Mouse (Mus musculus) urinary bladder, postnatal 25 days (tissue): Measurements from ENCODE around the gene Lasp1.
"Not testable (repeated sequence)": the region's sequence is repeated elsewhere in the genome, so short reads cannot be mapped to it uniquely, and the experiment has no call there.

ENCODE experiments used
- DNase-seq: peaks from one replicate; pipeline ENCODE4 v3.0.0; 2022; ENCODE audit warnings: low spot score

Lasp1 gene

DNA sequence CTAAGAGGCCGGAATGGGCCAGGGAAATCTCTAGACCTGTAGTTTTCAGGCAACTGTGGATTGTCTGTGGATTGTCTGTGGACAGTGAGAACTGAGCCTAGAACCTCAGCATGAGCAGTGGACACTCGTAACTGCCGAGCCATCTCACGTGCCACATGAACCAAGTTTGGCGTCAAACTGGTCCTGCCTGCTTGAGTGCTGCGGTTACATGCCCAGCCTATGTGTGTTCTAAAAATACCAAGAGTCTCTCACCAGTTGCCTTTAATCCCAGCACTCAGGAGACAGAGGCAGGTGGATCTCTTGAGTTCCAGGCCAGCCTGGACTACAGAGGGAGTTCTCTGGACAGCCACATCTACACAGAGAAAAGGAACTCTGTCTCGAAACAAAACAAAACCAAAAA, 30.6 kb downstream of the Lasp1 start:
- no peak for DNase-seq

DNA sequence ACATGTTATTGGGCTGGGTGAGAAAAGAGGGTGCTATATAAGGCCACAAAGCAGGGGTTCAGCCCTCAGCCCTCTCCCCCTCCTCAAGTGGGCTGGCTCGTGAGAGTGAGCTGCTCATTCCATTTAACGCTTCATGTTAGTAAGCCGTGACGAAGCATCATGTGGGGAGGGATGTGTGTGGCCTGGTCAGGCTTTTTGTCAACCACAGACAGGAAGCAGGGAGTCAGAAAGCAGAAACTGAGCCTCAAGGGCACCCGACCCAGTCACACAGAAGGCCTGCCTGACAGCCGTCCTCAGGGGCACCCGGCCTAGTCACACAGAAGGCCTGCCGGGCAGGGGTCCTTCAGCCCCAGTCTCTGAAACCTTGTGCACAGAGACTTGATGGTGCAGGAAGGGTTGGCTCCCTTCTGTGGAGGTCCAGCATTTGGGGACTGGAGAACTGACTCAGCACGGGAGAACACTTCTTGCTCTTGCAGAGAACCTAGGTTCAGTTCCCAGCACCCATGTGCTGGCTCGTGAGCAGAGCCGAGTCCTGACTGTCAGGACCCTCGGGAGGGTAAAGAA, 31.2 kb downstream of the Lasp1 start:
- no peak for DNase-seq

DNA sequence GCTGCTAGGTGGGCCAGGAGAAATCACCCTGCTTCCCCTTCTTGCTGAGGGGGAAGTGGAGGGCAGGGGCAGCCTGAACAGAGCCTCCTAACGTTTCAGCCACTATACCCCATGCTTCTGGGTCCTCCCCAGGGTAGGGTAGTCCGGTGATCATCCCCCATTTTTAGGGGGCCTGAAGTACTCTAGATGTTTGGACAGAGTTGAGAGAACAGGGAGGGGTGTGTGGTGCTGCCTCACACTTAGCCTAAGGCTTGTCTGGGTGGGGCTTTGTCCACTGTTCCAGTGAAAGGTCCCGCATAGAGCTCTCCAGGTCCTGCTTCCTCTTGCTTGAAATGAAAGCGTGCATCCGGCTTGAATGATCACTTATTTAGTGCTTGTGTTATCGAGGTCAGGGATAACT, 31.7 kb downstream of the Lasp1 start:
- DNase-seq, result no peak

DNA sequence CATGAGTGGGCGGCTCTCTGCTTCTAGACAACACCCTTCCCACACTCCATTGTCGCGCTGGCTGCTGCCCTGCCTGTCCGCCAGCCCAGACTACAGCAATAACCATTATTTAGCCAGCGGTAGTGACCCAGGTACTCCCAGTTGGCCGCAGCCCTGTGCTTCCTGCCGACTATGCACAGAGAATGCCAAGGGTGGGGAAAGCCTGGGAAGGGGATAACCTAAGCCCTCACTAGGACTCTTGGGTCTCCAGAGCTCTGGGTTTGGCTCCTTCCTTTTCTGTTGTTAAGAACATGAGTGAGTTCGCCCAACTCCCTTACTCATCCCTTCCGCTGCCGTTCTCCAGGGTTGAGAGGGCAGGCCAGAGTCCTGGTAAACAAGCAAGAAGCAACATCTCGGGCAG, 33.2 kb downstream of the Lasp1 start:
- DNase-seq, result no peak

DNA sequence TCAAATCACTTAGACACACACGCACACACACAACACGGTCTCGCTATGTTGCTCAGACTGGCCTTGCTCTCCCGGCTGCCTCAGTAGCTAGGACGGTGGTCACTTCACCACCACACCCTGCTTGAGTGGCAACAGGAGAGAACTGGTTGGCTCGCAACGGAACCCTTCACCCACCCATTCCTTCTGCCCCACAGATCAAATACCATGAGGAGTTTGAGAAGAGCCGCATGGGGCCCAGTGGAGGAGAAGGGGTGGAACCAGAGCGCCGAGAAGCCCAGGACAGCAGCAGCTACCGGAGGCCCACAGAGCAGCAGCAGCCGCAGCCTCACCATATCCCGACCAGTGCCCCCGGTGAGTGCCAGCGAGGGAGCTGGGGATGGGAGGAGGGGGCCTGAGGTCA, 34.6 kb downstream of the Lasp1 start:
- no peak for DNase-seq

DNA sequence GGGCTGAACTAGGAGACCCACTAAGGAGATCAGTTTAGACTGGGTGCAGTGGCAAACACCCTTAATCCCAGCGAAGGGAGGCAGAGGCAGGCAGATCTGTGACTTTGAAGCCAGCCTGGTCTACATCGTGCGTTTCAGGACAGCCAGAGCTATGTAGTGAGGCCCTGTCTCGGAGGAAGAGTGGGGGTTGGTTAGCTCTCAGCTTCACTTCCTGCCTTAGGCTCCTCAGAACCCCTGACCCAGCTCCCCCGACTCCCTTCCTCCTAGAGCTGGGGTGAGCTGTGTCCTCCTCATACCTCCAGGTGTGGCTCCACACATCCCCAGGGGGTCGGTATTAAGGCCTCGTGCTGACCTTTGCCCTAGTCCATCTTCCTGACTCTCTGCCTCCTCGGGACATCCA, 37.7 kb downstream of the Lasp1 start:
- DNase-seq, result no peak

DNA sequence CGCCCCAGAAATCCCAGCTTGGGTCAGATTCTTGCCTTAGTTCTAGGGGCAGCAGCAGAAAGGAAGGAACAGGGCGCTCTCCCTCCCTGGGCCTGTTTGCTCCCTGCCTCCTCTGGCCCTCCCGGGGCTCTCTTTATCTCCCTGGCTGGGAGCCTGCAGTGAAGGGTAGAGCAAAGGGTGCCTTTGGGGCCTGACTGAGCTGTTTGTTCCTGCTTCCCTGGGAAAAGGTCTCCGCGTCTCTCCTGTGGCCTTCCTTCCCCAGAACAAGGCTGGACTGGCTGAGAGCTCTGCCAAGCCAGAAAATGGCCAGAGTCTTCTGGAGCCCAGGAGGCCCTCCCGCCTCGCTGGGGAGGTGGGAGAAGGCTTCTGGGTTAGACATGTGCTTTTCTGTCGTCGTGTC, 38.3 kb downstream of the Lasp1 start:
- not testable (repeated sequence) for DNase-seq

DNA sequence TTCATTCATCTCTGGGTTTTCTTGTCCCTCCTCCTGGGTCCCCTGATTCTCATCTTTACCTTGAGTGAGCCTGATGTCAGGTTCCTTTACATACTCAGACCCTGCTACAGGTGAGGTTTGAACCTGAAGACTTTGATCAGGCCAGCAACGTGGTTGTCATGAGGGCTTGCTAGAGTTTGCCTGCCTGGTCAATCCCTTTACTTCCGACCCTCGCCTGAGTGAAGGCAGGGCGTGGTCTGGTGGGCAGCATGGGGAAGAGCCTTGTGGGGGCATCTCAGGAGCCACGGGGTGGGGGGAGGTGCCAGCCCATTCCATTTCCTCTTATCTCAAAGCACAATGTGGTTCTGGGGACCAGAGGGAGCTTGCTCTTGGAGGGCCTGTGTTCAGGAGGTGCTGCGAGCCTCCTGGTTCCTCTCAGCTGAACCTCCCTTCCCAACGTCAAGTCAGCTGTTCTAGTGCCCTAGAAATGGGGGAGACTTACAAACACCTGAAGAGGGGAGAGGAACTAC, 38.9 kb downstream of the Lasp1 start:
- DNase-seq, result no peak

DNA sequence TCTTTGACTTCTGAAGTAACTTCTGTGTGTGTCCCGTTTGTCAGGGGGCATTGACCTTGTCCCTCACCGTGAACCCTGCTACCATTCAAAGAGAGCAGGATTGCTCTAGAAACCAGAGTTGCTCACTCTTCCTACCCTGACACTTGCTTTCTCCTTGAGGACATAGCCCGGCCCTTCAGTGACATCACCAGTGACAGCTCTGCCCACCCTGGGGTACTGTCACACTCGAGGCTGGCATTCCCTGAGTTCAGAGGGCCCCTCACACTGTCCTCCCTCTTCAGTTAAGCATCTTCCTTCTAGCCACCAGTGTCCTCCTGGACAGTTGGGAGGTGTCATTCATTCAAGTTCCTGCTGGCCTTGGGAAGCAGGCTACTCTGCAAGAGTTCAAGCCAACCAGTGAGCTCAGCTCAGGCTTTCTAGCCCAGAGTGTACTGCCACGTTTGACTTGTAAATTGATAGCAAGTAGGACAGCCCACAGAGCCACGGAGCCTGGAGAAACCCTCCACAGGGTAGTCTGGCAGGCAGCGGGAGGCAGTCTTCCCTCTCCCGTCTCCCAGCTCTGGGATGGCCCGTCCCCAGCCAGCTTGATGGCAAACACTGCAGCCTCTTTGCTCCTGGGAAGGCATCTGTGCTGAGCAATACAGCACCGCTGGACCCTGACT, 40.1 kb downstream of the Lasp1 start:
- no peak for DNase-seq

DNA sequence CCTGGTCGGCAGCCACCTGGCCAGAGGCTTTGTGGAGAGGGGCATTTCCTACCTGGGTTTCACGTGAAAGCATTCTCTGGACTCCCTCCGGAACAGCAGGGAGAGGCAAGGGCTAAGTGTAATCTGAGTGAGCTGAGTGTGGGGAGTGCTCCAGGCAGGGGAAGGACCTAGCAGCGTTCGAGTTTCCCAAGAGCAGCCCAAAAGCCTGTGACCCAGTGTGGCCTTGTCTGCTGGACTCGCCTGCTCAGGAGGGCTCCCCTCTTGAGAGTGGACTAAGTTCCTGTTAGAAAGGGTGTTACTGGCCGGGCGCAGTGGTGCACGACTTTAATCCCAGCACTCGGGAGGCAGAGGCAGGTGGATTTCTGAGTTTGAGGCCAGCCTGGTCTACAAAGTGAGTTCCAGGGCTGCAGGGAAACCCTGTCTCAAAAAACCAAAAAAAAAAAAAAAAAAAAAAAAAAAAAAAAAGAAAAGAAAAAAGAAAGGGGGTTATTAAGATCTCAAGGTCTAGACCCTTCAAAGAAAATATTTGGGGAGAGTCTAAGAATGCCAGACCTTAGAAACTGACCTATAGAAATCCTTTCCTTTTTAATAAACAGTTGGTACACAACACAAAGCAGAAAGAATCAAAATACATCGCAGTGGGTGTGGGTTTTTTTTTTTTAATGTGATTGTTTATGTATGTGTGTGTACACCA, 40.8 kb downstream of the Lasp1 start:
- DNase-seq, result no peak

DNA sequence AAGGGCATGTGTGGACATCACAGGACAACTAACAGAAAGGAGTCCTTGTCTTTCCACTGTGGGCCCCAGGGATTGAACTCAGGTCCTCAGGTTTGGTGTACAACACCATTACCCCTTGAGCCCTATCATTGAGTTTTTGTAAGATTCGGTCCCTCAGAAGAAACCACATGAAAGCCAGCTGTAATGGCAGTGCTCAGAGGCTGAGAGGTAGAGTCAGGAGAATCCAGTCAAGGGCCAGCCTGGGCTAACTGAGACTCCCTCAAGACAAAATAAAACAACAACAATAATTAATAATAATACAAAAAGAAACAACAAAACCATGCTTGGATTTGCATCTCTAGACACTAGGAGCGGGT, 41.3 kb downstream of the Lasp1 start:
- DNase-seq, result no peak

DNA sequence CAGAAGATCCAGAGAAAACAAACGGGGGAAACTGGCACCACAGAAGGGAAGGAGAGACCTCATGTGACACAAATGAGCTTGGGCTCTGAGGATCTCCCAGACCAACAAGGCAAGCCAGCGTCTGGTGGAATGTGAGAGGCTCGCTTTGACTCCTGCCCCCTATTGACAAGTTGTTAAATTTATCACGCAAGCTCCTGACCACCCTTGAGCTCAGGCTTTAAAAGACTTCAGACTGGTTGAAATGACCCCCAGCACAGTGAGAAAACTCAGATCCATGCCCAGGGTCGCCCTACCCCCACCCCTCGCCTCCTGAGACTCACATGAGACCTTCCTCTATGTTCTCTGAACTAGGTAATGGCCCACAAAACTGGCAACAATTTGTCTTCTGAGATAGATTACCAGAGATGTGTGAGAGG, 41.7 kb downstream of the Lasp1 start, which contains the start of gene B230217C12Rik:
B230217C12Rik (plus strand) TSS at position 242 of the 416 bp plus-strand sequence.
- no peak for DNase-seq

DNA sequence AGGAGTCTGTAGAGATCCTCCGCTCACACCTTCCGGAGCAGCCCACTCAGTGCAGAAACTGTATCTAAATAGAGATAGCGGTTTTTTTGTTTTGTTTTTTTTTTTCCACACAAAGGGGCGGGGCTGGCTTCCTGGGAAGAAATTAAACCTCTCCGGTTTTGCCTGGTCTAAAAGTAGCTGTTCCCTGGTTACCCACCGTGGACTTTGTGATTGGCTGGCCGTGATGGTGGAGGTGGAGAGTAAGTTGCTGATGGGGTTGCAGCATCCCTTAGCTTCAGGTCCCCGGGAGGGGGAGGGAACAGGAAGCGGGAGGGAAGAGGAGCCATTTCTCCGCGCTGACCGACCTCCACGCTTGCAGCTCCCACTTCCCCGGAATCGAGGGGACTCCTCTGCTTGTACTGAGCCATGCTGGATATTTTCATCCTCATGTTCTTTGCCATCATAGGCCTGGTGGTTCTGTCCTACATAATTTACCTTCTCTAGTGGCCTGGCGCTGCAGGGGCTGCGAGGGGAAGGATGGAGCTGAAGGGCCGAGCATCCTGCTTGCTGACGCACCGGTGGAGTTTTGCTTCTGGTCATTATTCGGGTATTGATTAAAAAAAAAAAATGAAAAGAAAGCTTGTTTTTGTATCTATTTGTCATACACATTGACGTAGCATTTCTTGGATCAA, 42.3 kb downstream of the Lasp1 start:
- no peak for DNase-seq

DNA sequence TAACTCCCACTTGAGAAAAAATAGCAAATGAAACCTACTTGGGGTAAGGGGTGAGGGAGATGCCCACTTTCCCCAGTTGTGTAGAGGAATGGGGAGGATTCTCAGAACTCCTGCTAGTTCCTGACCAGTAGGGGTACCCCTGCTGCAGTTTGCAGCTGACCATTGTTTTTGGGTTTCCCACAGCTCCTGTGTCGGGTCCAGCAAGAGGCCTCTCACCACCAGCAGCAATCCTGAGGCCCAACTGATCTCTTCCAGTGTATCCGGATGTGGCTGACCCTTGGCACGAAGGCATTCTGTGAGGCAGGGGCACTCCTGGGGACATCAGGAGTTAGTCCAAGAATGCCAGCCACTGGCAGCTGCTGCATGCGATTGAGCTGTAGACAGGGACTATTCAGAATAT, 43.2 kb downstream of the Lasp1 start:
- no peak for DNase-seq

DNA sequence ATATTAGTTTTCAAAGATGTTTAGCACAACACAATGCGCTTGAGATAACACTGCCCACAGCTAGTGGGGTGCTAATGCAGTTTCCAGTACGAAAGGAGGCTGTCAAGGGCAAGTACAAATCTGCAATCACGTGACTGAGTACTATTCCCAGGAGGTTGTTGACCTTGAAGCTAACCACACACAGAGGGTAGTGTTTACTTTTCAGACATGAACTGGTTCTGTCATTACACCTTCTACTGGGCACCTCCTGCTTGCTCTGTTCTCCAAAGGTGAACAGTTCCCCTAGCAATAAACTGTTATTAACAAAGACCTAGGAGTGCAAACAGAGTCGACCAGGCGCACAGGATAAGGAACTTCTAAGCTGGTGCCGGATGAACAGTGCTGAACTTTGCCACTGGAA, 51.6 kb downstream of the Lasp1 start:
- DNase-seq, result no peak

DNA sequence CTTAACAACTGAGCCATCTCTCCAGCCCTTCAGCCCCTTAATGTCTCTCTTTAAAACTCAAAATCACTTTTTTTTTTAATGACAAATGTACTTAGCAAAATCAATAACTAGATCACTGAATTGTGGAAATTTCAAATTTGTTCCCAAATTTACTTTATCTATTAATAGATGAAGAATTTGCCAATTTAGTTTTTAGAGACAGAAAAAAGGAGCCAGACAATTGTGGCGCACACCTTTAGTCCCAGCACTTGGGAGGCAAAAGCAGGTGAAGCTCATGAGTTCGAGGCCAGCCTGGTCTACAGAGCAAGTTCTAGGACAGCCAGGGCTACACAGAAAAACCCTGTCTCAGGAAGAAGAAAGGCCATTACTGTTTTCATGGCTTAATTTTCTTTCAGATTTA, 52.8 kb downstream of the Lasp1 start:
- no peak for DNase-seq

DNA sequence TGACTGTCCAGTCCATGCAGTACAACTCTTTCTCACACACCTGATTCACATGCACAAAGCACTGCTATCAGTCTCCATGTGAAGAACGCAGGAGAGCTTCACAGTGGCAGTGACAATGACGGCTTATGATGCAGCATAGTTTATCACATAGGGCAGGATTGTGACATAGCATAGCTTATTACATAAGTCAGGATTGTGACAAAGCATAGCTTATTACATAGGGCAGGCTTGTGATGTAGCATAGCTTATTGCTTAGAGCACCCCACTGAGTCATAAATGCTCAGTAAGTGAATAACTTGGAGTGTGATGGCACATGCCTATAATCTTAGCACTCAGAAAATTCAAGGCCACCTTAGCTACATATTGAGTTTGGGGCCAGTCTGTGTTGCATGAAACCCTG, 56.7 kb downstream of the Lasp1 start:
- DNase-seq, result no peak

DNA sequence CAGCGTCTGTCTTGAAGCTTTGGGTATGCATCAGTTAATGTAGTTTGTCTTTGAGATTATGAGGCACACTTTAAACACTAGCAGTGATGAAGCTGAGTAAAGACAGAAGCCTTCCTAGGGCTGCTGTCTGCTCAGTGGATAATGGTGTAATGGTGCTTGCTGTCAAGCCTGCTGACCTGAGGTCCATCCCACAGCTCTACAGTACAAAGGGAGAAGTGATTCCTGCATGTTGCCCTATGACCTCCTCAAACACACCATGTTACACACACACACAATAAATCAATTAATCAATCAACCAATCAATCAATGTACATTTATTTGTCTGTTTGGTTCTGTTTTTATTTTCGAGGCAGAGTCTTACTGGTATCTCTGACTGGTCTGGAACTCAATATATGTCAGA, 63.3 kb downstream of the Lasp1 start:
- DNase-seq, result no peak

DNA sequence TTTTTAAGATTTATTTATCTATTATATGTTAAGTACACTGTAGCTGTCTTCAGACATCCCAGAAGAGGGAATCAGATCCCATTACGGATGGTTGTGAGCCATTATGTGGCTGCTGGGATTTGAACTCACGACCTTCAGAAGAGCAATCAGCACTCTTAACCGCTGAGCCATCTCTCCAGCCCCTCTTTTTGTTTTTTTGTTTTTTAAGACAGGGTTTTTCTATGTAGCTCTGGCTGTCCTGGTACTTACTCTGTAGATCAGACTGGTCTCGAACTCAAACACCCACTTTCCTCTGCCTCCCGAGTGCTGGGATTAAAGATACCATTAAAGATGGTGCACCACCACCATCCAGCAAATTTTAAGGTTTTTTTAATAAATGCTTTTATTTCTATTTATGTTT, 66.6 kb downstream of the Lasp1 start:
- DNase-seq, result no peak

DNA sequence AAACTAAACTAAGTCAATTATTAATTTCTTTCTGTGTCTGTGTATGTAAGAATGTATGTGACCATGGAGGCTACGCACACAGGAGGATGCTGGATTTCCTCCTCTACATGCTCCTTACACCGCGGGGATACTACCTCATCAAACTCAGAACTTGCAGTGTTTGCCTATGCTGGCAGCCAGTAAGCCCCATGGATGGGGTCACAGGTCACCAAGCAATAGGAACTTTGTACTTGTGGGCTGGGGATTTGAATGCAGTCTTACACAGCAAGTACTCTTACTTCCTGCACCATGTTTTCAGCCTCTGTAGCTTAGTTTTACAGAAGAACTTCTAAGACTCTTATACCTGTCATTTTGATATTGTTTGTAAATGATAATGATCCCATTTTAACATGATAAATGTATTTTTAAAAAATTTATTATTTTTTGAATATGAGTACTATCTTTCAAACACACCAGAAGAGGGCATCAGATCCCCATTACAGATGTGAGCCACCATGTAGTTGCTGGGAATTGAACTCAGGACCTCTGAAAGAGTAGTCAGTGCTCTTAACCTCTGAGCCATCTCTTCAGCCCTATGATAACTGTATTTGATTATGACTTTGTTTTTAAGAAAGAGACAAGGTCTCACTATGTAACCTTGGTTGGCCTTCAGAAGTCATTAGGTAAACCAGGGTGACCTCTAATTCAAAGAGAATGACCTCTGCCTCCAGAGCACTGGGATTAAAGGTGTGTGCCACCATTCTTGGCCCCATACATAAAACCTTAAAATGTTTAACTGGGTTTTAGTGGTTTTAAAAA, 67.5 kb downstream of the Lasp1 start:
- DNase-seq, result no peak

DNA sequence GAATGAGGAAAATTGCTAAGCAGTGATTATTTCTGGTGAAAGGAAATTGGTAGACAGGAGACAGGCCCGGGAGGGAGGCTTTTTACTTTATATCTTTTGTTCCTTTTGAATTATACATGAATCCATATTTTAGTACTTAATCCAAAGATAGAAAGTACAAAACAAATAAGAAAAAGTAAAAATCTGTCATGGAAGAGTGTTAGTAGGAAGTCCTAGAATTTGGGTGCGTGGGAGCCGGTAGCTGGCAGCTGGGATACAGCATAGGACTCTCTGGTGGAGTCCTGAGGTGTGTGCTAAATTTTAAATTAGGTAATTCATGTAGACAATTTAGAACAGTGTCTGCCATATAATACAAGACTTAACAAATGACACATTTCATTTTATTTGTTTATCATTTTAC, 68.8 kb downstream of the Lasp1 start:
- DNase-seq, result no peak

DNA sequence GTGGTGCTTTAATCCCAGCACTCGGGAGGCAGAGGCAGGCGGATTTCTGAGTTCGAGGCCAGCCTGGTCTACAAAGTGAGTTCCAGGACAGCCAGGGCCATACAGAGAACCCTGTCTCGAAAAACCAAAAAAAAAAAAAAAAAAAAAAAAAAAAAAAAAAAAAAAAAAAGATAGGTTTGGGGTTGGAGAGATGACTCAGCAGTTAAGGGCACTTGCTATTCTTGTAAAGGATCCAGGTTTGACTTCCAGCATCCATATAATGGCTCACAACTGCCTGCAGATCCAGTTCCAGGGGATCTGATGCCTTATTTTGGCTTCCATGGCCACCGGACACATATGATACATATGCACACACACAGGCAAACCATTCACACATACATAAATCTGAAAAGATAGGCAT, 73.6 kb downstream of the Lasp1 start:
- DNase-seq, result not testable (repeated sequence)
